Mouse (Mus musculus) MEL (cell line): ENCODE results near the gene Atp6v1b1.

Experiments used
- CTCF ChIP-seq, 3 experiments: IDR thresholded peaks in 2 of 3; conservative IDR thresholded peaks in 1 of 3; 2 replicates each; pipeline ENCODE4 v1.5.1; 2011 to 2012; ENCODE audit warnings: low read length in 3 of 3, low read depth in 2 of 3, mild to moderate bottlenecking in 2 of 3, improper control_type of control experiment in 1 of 3, inconsistent platforms in 1 of 3, mixed read lengths in 1 of 3, moderate library complexity in 1 of 3; ENCODE audit not compliant: control insufficient read depth in 1 of 3, insufficient read depth in 1 of 3, poor library complexity in 1 of 3, severe bottlenecking in 1 of 3
- E2F4 ChIP-seq: IDR thresholded peaks from 2 replicates; pipeline ENCODE4 v1.6.1; 2011; ENCODE audit warnings: low read depth, low read length, improper control_type of control experiment, borderline replicate concordance
- ELF1 ChIP-seq: IDR thresholded peaks from 2 replicates; pipeline ENCODE4 v1.6.1; 2014; ENCODE audit warnings: low read depth, mild to moderate bottlenecking, inconsistent platforms, low read length, improper control_type of control experiment, moderate library complexity
- EP300 ChIP-seq, 2 experiments: IDR thresholded peaks; 2 replicates each; pipeline ENCODE4 v1.6.1; 2011; ENCODE audit warnings: improper control_type of control experiment in 2 of 2, low read length in 2 of 2, low read depth in 1 of 2, mild to moderate bottlenecking in 1 of 2
- KAT2A ChIP-seq: conservative IDR thresholded peaks from 2 replicates; pipeline ENCODE4 v1.6.1; 2012; ENCODE audit warnings: low read depth, low read length, improper control_type of control experiment, inconsistent platforms
- MAFK ChIP-seq: IDR thresholded peaks from 2 replicates; pipeline ENCODE4 v1.6.1; 2011; ENCODE audit warnings: low read depth, mild to moderate bottlenecking, low read length, improper control_type of control experiment, borderline replicate concordance
- MAX ChIP-seq: IDR thresholded peaks from 2 replicates; pipeline ENCODE4 v1.6.1; 2011; ENCODE audit warnings: low read length, improper control_type of control experiment
- MXI1 ChIP-seq: IDR thresholded peaks from 2 replicates; pipeline ENCODE4 v1.6.1; 2011; ENCODE audit warnings: mild to moderate bottlenecking, low read depth, low read length, improper control_type of control experiment
- POLR2A ChIP-seq, 2 experiments: IDR thresholded peaks; 2 replicates each; pipeline ENCODE4 v1.6.1; 2011 to 2012; ENCODE audit warnings: low read length in 2 of 2, mild to moderate bottlenecking in 2 of 2, control low read depth in 1 of 2, improper control_type of control experiment in 1 of 2, low read depth in 1 of 2, moderate library complexity in 1 of 2; ENCODE audit not compliant: control insufficient read depth in 1 of 2, insufficient read depth in 1 of 2, poor library complexity in 1 of 2
- POLR2AphosphoS2 ChIP-seq: IDR thresholded peaks from 2 replicates; pipeline ENCODE4 v1.6.1; 2011; ENCODE audit warnings: low read length, improper control_type of control experiment
- POLR2AphosphoS5 ChIP-seq: IDR thresholded peaks from 2 replicates; pipeline ENCODE4 v1.6.1; 2012; ENCODE audit warnings: low read depth, borderline replicate concordance, mild to moderate bottlenecking, inconsistent platforms, low read length, moderate library complexity, mixed read lengths
- SIN3A ChIP-seq: IDR thresholded peaks from 2 replicates; pipeline ENCODE4 v1.6.1; 2012; ENCODE audit warnings: low read length, improper control_type of control experiment, inconsistent platforms
- USF2 ChIP-seq, 2 experiments: IDR thresholded peaks; 2 replicates each; pipeline ENCODE4 v1.6.1; 2011 to 2012; ENCODE audit warnings: improper control_type of control experiment in 2 of 2, low read length in 2 of 2, borderline replicate concordance in 1 of 2, inconsistent platforms in 1 of 2, low read depth in 1 of 2, mild to moderate bottlenecking in 1 of 2; ENCODE audit not compliant: insufficient read depth in 1 of 2
- ZC3H11A ChIP-seq: IDR thresholded peaks from 2 replicates; pipeline ENCODE4 v1.6.1; 2012; ENCODE audit warnings: low read depth, mild to moderate bottlenecking, inconsistent platforms, low read length, improper control_type of control experiment

GRCm38 (mm10) chr6:83749286-83749685, 6.5 kb downstream of the Atp6v1b1 start:
- no peak for TF ChIP-seq MXI1
- TF ChIP-seq CTCF (IDR thresholded peaks at IDR 0.05 in 2 of 3, conservative IDR thresholded peaks at IDR 0.05 in 1 of 3; ENCODE audit: control insufficient read depth in 1 of 3, insufficient read depth in 1 of 3, low read depth in 2 of 3, low read length in 3 of 3, poor library complexity in 1 of 3, severe bottlenecking in 1 of 3): no peak
- no peak for TF ChIP-seq POLR2A (IDR thresholded peaks at IDR 0.05; ENCODE audit: control insufficient read depth in 1 of 2, insufficient read depth in 1 of 2, low read depth in 1 of 2, low read length in 2 of 2, poor library complexity in 1 of 2)
- no peak for TF ChIP-seq E2F4
- no peak for TF ChIP-seq POLR2AphosphoS5
- TF ChIP-seq POLR2AphosphoS2: no peak
- no peak for TF ChIP-seq KAT2A
- TF ChIP-seq SIN3A: no peak
- no peak for TF ChIP-seq MAFK
- TF ChIP-seq USF2 (IDR thresholded peaks at IDR 0.05; ENCODE audit: borderline replicate concordance in 1 of 2, insufficient read depth in 1 of 2, low read depth in 1 of 2, low read length in 2 of 2): no peak
- no peak for TF ChIP-seq ZC3H11A
- TF ChIP-seq ELF1: no peak
- no peak for TF ChIP-seq MAX
- TF ChIP-seq EP300 (IDR thresholded peaks at IDR 0.05; ENCODE audit: low read depth in 1 of 2, low read length in 2 of 2): no peak
